Comparison of ENCODE assay signal across 9 mouse cellular contexts in the genomic region with DNA sequence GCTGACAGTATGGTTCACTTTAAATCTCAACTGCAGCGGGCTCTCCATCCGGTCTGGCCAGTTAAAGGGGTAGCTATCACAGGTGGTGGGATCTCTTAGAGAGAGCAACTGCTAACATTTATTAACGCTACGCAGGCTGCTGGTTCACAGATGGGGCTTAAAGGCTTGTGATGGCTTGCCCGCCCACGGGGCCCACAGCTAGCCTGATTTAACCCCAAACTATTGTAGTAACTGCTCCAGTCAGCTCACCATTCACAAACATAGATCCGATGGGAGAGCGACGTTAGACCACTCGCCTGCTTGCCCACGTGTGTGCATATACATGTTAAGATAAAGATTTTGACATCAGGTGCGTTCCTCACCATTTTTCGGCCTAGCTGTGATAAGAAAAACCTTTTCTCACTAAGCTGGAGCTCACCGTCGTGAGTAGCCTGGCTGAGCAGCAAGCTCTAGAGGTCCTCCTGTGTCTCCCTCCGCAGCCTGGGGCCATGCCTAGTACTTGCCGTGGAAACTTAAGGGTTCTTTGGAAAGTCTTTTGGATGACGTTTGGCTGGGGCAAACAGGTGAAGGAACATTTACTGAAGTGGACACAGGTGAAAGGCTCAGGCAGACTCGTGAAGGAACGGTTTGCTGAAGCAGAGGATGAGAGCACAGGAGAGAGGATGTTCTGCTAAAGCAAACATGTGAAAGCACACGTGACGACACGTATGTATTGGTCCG. TPM values are rescaled to one million over a fixed set of nuclear protein-coding genes. Genes with fewer than 3 reads are reported as not detected.
DNase-seq lines count a peak whose midpoint lies in the region; ATAC-seq lines count a peak whose summit lies in the region.
"Had no signal": no experiment of that assay in that cellular context is flagged by ENCODE, and none has a peak within 500 bp of the region (broad histone marks: within the 10 kb centered on the region; RNA-seq: fewer than 3 reads in every experiment).

No protein-coding gene starts in this region.

- peaks cover 20 to 42% of the 10 kb centered on the region in 2 experiments for H3K4me1 ChIP-seq in heart, embryonic 14.5 days (ENCODE audit: control insufficient read depth in 2 of 2, insufficient read depth in 2 of 2, low read length in 2 of 2)
- peaks cover 20% of the 10 kb centered on the region for H3K4me1 ChIP-seq in forebrain, embryonic 16.5 days (replicated peaks; ENCODE audit: control insufficient read depth, insufficient read depth, low read length)
- H3K4me1 ChIP-seq in midbrain, embryonic 10.5 days, result peaks cover 58% of the 10 kb centered on the region

- DNase-seq in heart, postnatal 36 days, result no peak
- DNase-seq in brain, adult 2 months (ENCODE audit: low read depth, low spot score), result peak; percentile 28
- DNase-seq in midbrain, embryonic 10.5 days (ENCODE audit: low spot score), result peak; percentile 23
- DNase-seq in adrenal gland, postnatal 4 days (ENCODE audit: low spot score in 2 of 2), result no peak
- DNase-seq in gastrocnemius, adult 8-10 months (ENCODE audit: low spot score in 2 of 2), result no peak
- no peak for DNase-seq in thymus, postnatal 36 days

- peak overlapping the region; percentile 64 for H3K4me2 ChIP-seq in heart, embryonic 14.5 days (ENCODE audit: low read length)
- peak overlapping the region; percentile 40; the same call in 1 of the 2 replicates for H3K4me2 ChIP-seq in forebrain, embryonic 16.5 days (ENCODE audit: low read length)

- ATAC-seq in heart, embryonic 14.5 days (ENCODE audit: insufficient number of reproducible peaks, insufficient read depth, low FRiP score, low read depth), result no peak
- ATAC-seq in forebrain, embryonic 16.5 days, result no peak

- intact Hi-C loops in heart, postnatal 36 days (cut with DNase I), result no loop called here

- 54% methylated on average over 24 of the region's 24 CpGs for WGBS in heart, embryonic 14.5 days
- 58% methylated on average over 24 of the region's 24 CpGs for WGBS in forebrain, embryonic 16.5 days
- 48% methylated on average over 24 of the region's 24 CpGs for WGBS in midbrain, embryonic 10.5 days

- no peaks in the 10 kb centered on the region for H3K27me3 ChIP-seq in heart, embryonic 14.5 days (ENCODE audit: control insufficient read depth, insufficient read depth, low read length)
- H3K27me3 ChIP-seq in forebrain, embryonic 16.5 days (replicated peaks; ENCODE audit: control insufficient read depth, insufficient read depth, low read length), result no peaks in the 10 kb centered on the region
- peaks cover 8% of the 10 kb centered on the region; the same call in 1 of the 2 replicates for H3K27me3 ChIP-seq in midbrain, embryonic 10.5 days (ENCODE audit: low read depth, poor library complexity, severe bottlenecking)

- H3K4me3 ChIP-seq in heart, embryonic 14.5 days (ENCODE audit: control insufficient read depth in 1 of 2, insufficient read depth in 1 of 2, low read depth in 1 of 2, low read length in 2 of 2), result 0 out of 4 replicates have a peak overlapping the region, but pooled peaks of 1 of the 2 experiments have one; percentile 21
- H3K4me3 ChIP-seq in forebrain, embryonic 16.5 days (replicated peaks; ENCODE audit: low read length), result no peak overlapping the region
- peak overlapping the region; percentile 46 for H3K4me3 ChIP-seq in midbrain, embryonic 10.5 days
- H3K4me3 ChIP-seq: erythroblast, embryonic 14.5 days had no signal

- peak overlapping the region; percentile 58 to 70 for H3K27ac ChIP-seq in heart, embryonic 14.5 days (replicated peaks in 1 of 2; ENCODE audit: control insufficient read depth in 1 of 2, insufficient read depth in 1 of 2, low read depth in 2 of 2, low read length in 2 of 2)
- H3K27ac ChIP-seq in forebrain, embryonic 16.5 days (ENCODE audit: low read length), result no peak overlapping the region
- H3K27ac ChIP-seq in midbrain, embryonic 10.5 days (replicated peaks), result peak overlapping the region; percentile 81; the same call in 1 of the 2 replicates

- no peaks in the 10 kb centered on the region for H3K9me3 ChIP-seq in heart, embryonic 14.5 days (ENCODE audit: control insufficient read depth, low read length)
- H3K9me3 ChIP-seq in forebrain, embryonic 16.5 days (ENCODE audit: control insufficient read depth, low read length), result no peaks in the 10 kb centered on the region
- H3K9me3 ChIP-seq in midbrain, embryonic 10.5 days (replicated peaks), result no peaks in the 10 kb centered on the region

- H3K36me3 ChIP-seq in heart, embryonic 14.5 days (ENCODE audit: control insufficient read depth, insufficient read depth, low read length), result peaks cover 6% of the 10 kb centered on the region
- no peaks in the 10 kb centered on the region for H3K36me3 ChIP-seq in forebrain, embryonic 16.5 days (ENCODE audit: control insufficient read depth, insufficient read depth)
- H3K36me3 ChIP-seq in midbrain, embryonic 10.5 days, result no peaks in the 10 kb centered on the region

- H3K9ac ChIP-seq in heart, embryonic 14.5 days (ENCODE audit: low read length), result peak overlapping the region; percentile 52
- no peak overlapping the region for H3K9ac ChIP-seq in forebrain, embryonic 16.5 days (replicated peaks; ENCODE audit: low read depth, low read length)

RNA-seq across cellular contexts. Expression of a gene that starts 13.8 kb away (rescaled TPM):
- 25.1 and 25.3 TPM in 2 replicates for polyA plus RNA-seq in heart, embryonic 14.5 days (2014; fragmentation: Nextera tagmentation; extraction: Ambion mirVana)
- total RNA-seq in heart, postnatal 36 days (2021), result 100 to 1,000 TPM; 125 to 140 TPM
- polyA plus RNA-seq in forebrain, embryonic 16.5 days (2015; fragmentation: Nextera tagmentation; extraction: Ambion mirVana), result 4.1 and 5.3 TPM in 2 replicates
- polyA plus RNA-seq in midbrain, embryonic 10.5 days (2016; fragmentation: Nextera tagmentation; extraction: Ambion mirVana), result 7.2 and 7.8 TPM in 2 replicates
- 10 to 100 TPM; 37.6 to 44.5 TPM for total RNA-seq in adrenal gland, postnatal 4 days (2021)
- 10 to 100 TPM; 23.3 to 43.2 (median 31.1) TPM for total RNA-seq in gastrocnemius, adult 8-10 months (2022)

Comparison
In these comparisons a context has a peak if more than half of its experiments do, and no peak if none do; other contexts are left out.
1. DNase-seq: peak in brain, adult 2 months (single experiment) and midbrain, embryonic 10.5 days (single experiment); none in heart, postnatal 36 days (0 of 2), adrenal gland, postnatal 4 days (0 of 2), gastrocnemius, adult 8-10 months (0 of 2) and thymus, postnatal 36 days (0 of 2).